Mouse (Mus musculus) forebrain, embryonic 15.5 days (tissue): ENCODE measurements at regions not wholly inside any gene's neighbourhood (a gene's known extent, or its start where the extent isn't known, plus 50 kb on each side); places are given as distances from the start of the nearest gene placed in this dataset.

Source experiments
- ATAC-seq: fragments of 200-750 bp; cut with Nextera tagmentation; replicated peaks from 2 replicates; pipeline ENCODE4 v1.8.0; 2017; ENCODE audit warnings: mild to moderate bottlenecking, moderate TSS enrichment, moderate library complexity
- H3K27ac ChIP-seq: fragments of 300-500 bp; sonication (generic); replicated peaks from 2 replicates; pipeline ENCODE4 v1.5.1; 2015; ENCODE audit warnings: mild to moderate bottlenecking, inconsistent platforms
- H3K27me3 ChIP-seq: fragments of 300-500 bp; sonication (generic); 2 replicates; pipeline ENCODE4 v1.6.1; 2015; ENCODE audit warnings: inconsistent platforms
- H3K36me3 ChIP-seq: fragments of 300-500 bp; sonication (generic); 2 replicates; pipeline ENCODE4 v1.6.1; 2015; ENCODE audit warnings: mild to moderate bottlenecking, inconsistent platforms
- H3K4me1 ChIP-seq: fragments of 300-500 bp; sonication (generic); 2 replicates; pipeline ENCODE4 v1.6.1; 2015; ENCODE audit warnings: inconsistent platforms
- H3K4me2 ChIP-seq: fragments of 300-500 bp; sonication (generic); replicated peaks from 2 replicates; pipeline ENCODE4 v1.6.1; 2015; ENCODE audit warnings: mild to moderate bottlenecking, inconsistent platforms
- H3K4me3 ChIP-seq: fragments of 300-500 bp; sonication (generic); 2 replicates; pipeline ENCODE4 v1.5.1; 2015; ENCODE audit warnings: mild to moderate bottlenecking, inconsistent platforms
- H3K9ac ChIP-seq: fragments of 300-500 bp; sonication (generic); replicated peaks from 2 replicates; pipeline ENCODE4 v1.6.1; 2015; ENCODE audit warnings: mild to moderate bottlenecking, inconsistent platforms
- H3K9me3 ChIP-seq: fragments of 300-500 bp; sonication (generic); 2 replicates; pipeline ENCODE4 v1.6.1; 2016; ENCODE audit warnings: inconsistent platforms
- WGBS: fragments of 180-500 bp; shearing (Covaris S2); methylation state at CpG from one replicate; pipeline ENCODE4 v1.1.7; 2015; ENCODE audit warnings: mixed read lengths; 5-methylcytosine and 5-hydroxymethylcytosine counted together

DNA sequence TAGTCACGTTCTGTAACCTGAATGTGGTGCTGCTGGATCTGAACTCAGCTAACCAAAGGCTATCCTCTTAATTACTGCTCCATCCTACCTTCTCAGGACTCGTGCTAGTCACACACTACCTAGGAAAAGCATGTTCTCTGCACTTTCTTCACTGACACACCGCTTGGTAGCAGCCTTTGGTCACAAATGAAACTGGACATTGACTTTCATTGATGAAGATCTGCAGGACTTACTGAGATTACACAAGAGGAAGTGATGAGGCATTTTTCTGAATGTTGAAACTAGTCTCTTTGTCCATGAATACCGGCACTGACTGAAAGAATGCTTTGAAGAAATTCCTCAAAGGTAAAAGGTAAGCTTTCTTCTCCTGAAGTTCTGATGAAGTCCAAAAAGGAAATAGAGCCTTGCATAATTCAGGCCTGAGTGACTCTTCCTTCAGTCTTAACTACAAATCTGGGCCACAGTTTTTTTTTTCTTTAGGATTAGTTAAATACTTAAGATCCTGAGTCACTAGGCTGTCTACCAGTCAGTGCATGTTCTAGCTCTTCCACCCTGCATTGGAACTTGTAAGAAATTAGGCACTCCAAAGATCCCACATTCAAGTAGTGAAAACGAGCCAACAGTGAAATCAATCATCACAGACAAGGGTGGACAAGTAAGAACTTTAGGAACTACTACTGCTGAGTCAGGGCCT is 531.0 kb upstream of the A1bg start:
- 82% methylated on average over 5 of the region's 5 CpGs for WGBS
- no peak overlapping the region for H3K4me2 ChIP-seq
- H3K4me3 ChIP-seq: no peak overlapping the region
- no peak overlapping the region for H3K9ac ChIP-seq
- no peaks in the 10 kb centered on the region for H3K4me1 ChIP-seq
- no peak overlapping the region for H3K27ac ChIP-seq
- H3K9me3 ChIP-seq: no peaks in the 10 kb centered on the region
- no peaks in the 10 kb centered on the region for H3K27me3 ChIP-seq
- no peaks in the 10 kb centered on the region for H3K36me3 ChIP-seq
- ATAC-seq: no peak

DNA sequence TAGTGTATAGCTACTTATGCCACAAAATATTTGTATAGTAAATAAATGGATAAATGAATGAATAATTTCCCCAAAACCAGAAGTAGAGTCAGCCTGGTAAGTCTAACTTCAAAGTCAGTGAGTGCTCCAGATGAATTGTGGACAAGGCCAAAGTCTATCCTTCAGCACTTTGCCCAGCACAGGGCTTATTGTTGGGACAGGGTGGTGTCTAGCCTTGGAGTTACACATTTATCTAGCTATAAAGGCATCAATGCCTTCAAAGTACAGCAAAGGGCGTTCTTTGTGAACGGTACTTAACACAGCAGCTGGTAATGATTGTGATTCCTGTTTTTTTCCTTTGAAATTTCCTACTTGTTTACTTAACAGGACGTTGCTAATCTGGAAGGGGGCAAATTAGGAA is 527.4 kb upstream of the A1bg start:
- Histone ChIP-seq H3K27ac (no peak overlapping the region), H3K27me3 (no peaks in the 10 kb centered on the region), H3K4me2 (no peak overlapping the region), H3K4me1 (no peaks in the 10 kb centered on the region), H3K9me3 (no peaks in the 10 kb centered on the region), H3K4me3 (no peak overlapping the region), H3K9ac (no peak overlapping the region), H3K36me3 (no peaks in the 10 kb centered on the region)
- WGBS: 12% methylated on average over 3 of the region's 3 CpGs
- ATAC-seq: no peak

DNA sequence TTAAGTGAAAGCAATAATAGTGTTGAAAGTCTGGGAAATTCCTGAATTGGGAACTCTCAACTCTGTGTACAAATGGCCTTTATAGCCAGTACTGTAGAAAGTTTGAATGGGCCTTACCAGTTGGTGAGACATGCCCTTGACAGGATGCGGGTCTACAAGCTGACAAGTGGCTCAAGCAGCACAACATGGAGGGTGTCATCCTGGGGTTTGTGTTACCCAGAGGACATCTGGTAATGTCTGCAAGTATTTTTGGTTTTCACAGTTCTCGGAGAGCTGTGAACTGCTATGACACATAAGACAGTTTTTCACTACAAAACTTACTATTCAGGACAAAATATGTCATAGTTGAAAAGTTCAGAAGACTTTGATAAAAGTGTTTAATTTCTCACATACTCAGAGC is 525.7 kb upstream of the A1bg start:
- Histone ChIP-seq H3K27me3 (no peaks in the 10 kb centered on the region), H3K9ac (no peak overlapping the region), H3K36me3 (no peaks in the 10 kb centered on the region), H3K27ac (no peak overlapping the region), H3K4me1 (no peaks in the 10 kb centered on the region), H3K4me3 (no peak overlapping the region), H3K9me3 (no peaks in the 10 kb centered on the region), H3K4me2 (no peak overlapping the region)
- 93% methylated on average over 2 of the region's 2 CpGs for WGBS
- ATAC-seq: no peak

DNA sequence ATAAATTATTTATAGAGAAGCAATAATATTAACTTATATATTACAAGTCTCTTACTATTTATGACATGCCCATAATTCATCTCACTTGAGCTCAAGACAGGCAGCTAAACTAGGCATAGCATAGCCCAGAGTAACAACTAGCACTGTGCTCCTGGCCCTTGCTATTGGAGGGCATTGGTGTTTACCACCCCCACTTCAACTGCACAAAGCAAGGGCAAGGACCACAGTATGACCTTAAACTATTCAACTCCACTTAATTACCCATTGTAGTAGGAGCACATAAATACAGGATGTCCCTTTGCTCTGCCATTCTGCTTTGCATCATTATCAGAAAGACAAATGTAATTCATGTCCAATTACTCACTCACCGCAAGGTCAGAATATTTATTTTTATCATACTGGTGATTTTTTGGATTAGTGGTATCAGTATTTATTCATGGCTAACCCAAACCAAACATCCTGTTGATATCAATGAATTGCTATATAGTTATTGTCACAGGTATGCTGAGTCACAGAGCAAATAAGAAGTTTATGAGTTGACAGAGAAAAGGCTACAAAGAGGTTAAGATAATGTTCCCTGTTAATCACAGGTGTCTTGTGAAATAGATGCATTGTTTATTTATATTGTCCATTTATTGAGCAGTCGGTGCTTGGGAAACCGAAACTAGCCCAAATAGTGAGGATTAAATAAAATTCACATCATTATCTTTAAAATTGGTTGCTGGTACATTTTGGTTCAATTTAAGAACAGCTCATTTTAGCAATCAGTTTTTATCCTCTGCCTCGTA is 523.4 kb upstream of the A1bg start:
- Histone ChIP-seq H3K9ac (no peak overlapping the region), H3K36me3 (no peaks in the 10 kb centered on the region), H3K4me1 (no peaks in the 10 kb centered on the region), H3K4me3 (no peak overlapping the region), H3K27ac (no peak overlapping the region), H3K4me2 (no peak overlapping the region), H3K27me3 (no peaks in the 10 kb centered on the region), H3K9me3 (no peaks in the 10 kb centered on the region)
- no peak for ATAC-seq
- 88% methylated on average over 4 of the region's 4 CpGs for WGBS

DNA sequence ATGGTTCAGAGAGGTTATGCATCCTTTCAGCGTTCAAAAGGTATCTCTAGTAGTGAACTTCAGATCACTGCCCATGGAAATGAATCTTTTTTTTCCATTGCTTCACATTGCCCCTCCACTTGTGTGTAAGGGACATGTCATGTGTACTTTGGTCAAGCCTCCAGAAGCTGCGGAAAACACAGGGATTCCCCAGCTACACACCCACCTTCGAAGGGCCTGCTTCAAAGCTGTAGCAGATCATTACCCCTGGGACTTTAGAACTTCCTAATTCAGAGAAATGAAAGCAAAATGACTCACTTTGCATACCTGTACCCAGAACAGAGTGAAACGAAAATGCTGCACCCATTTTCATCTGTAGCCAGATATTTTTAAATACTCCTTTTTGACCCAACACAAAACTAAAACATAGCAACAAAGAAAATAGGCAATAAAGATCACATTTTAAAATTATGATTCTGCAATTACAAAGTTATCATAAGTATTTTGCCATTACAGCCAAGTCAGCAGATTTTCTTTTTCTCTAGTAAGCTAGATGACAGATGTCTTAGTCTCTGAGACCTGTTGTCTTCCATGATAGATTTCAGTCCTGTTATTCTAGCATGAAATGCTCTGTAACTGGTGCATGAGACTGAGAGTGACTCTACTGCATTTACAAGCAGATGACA is 519.1 kb upstream of the A1bg start:
- WGBS: 83% methylated on average over 4 of the region's 4 CpGs
- ATAC-seq: no peak
- no peak overlapping the region for H3K4me3 ChIP-seq

DNA sequence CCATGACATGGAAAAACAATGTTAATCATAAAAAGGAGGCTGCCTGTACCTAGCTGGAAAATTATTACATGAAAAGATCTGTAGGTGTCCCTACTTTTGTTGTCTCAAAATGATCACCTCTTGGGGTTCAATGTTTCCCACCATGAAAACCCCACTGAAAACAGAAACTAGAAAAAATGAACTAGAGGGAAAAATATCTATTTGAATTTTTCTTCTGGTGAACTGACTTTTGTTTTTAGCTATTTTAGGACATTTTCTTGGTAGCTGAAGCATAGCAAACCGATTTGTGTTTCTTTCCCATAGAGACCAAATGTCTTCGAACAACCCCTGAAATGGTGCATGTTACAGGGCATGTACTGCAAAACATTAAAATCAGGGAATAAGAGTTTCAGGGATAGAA is 518.2 kb upstream of the A1bg start:
- no peaks in the 10 kb centered on the region for H3K36me3 ChIP-seq
- no peak overlapping the region for H3K9ac ChIP-seq
- H3K4me2 ChIP-seq: no peak overlapping the region
- no peak for ATAC-seq
- no peak overlapping the region for H3K4me3 ChIP-seq
- H3K4me1 ChIP-seq: no peaks in the 10 kb centered on the region
- H3K9me3 ChIP-seq: no peaks in the 10 kb centered on the region
- no peak overlapping the region for H3K27ac ChIP-seq
- WGBS: 92% methylated on average over 2 of the region's 2 CpGs
- H3K27me3 ChIP-seq: no peaks in the 10 kb centered on the region

More for the DNA sequence above, 519.1 kb upstream of the A1bg start:
- Histone ChIP-seq H3K27ac (no peak overlapping the region), H3K36me3 (no peaks in the 10 kb centered on the region), H3K4me2 (no peak overlapping the region), H3K27me3 (no peaks in the 10 kb centered on the region), H3K4me1 (no peaks in the 10 kb centered on the region), H3K9me3 (no peaks in the 10 kb centered on the region), H3K9ac (no peak overlapping the region)

DNA sequence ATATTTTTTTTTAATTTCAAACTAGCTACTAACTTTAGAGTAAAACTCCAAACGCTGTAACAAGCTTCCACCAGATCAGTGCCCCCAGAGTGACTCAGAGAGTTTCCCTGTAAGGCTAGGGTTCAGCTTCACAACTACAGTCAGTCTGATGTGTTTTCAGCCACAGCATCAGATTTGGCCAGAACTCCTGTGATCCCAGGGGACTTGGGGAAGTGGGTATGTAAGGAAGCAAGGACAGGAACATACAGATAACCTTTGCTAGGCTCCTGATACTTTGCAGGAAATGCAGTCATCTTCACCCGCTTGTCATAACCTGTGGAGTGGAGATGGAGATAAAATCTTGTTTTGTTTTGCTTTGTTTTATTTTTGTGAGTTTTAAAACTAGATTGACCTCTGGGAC is 517.5 kb upstream of the A1bg start:
- Histone ChIP-seq H3K4me3 (no peak overlapping the region), H3K27ac (no peak overlapping the region), H3K4me2 (no peak overlapping the region), H3K36me3 (no peaks in the 10 kb centered on the region), H3K27me3 (no peaks in the 10 kb centered on the region), H3K9me3 (no peaks in the 10 kb centered on the region), H3K9ac (no peak overlapping the region), H3K4me1 (no peaks in the 10 kb centered on the region)
- 91% methylated on average over 2 of the region's 2 CpGs for WGBS
- ATAC-seq: no peak

DNA sequence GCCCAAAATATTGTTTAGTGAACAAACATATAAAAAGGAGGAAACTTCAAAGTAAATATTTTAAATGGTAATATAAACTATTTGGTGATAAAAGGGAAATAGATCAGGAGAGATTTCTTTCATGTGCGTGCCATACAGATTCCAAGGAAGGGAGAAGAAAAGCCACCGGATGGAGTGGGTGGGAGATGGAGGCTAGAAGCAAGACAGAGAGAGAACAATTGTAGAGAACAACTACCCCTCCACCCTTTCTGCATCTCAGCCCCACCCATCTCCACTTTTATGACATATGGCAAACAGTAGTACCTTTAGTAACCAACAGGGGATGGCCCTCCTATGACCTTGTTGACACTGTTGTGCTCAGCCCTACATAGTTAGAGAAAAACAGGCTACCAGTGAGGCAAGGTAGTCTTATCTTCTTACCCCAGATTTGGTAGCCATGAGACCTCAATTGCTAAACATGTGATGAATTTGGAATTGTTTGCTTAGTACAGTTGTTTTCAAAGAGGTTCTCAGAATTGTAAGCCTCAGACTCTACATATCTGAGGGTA is 516.9 kb upstream of the A1bg start:
- WGBS: 85% methylated on average over 2 of the region's 2 CpGs
- no peaks in the 10 kb centered on the region for H3K4me1 ChIP-seq
- no peaks in the 10 kb centered on the region for H3K27me3 ChIP-seq
- no peak overlapping the region for H3K9ac ChIP-seq
- no peaks in the 10 kb centered on the region for H3K36me3 ChIP-seq
- H3K4me3 ChIP-seq: no peak overlapping the region
- no peak for ATAC-seq
- no peaks in the 10 kb centered on the region for H3K9me3 ChIP-seq
- no peak overlapping the region for H3K27ac ChIP-seq
- no peak overlapping the region for H3K4me2 ChIP-seq

DNA sequence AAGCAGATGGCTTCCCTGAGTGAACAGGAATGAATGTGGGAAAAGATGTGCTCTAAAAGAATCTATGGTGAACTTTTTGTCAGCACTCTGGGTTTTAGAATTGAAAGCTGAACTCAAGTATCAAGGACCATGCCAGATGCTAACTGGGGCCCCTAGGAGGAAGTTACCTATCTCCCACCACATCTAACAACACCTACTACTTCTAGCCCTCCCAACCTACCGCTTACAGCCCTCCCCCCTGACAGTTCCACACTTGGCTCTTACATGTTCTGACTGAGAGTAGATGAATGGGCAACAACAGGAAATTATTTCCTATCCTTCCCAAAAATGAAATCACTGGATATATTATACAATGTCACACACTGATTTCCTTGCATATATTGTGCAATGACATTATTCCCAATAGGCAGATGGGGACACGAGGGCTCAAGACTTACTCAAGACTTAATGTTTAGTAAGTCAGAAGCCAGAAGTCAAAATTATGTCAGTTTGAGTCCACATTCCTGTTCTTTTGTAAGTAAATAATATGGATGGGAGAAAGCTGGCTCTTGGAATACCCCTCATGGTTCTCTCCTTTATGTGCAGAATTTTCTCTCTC is 506.1 kb upstream of the A1bg start:
- Histone ChIP-seq H3K27ac (no peak overlapping the region), H3K9me3 (no peaks in the 10 kb centered on the region), H3K4me1 (no peaks in the 10 kb centered on the region), H3K27me3 (no peaks in the 10 kb centered on the region), H3K36me3 (no peaks in the 10 kb centered on the region), H3K4me3 (no peak overlapping the region), H3K9ac (no peak overlapping the region), H3K4me2 (no peak overlapping the region)
- WGBS: 88% methylated on average over 2 of the region's 2 CpGs
- no peak for ATAC-seq

DNA sequence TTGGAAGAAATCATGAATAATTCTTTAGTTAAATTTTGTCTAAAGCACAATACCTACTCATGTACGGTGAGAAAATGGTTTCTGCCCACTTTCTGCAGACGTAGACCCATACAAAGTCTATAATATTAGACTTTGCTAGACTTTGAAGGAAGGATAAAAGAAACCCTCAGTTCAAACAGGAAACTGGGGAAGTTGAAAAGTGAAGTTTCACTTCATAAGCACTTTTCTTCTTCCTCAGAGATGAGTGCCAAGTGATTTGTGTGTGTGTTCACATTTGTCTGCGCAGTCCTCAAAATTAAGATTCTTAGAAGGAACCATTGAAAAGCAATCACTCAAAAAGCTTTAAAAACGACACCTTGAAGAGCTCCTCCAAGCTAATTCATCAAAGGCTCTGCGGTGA is 500.2 kb upstream of the A1bg start:
- no peak for ATAC-seq
- no peak overlapping the region for H3K9ac ChIP-seq
- H3K9me3 ChIP-seq: no peaks in the 10 kb centered on the region
- H3K4me2 ChIP-seq: no peak overlapping the region
- H3K4me3 ChIP-seq: no peak overlapping the region
- no peaks in the 10 kb centered on the region for H3K4me1 ChIP-seq
- no peaks in the 10 kb centered on the region for H3K27me3 ChIP-seq
- H3K27ac ChIP-seq: no peak overlapping the region
- H3K36me3 ChIP-seq: no peaks in the 10 kb centered on the region
- WGBS: 86% methylated on average over 5 of the region's 5 CpGs

DNA sequence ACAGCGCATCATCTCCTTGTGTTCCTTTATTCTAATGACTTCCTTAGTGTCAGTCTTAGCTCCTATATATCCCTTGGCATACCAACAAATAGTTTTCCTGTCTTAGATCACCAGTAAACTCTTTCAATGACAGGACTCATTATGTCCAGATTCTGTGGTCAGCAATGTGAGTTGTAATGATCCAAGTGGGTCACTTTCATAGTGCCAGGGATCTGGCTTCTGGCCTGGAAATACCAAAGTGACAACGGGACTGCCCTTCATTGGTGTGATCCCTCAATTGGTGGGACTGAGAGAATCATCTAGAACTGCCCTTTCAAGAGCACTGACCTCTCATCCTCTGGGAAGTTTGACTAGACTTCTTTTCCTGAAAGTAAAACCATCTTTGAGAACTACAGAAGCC is 494.7 kb upstream of the A1bg start:
- Histone ChIP-seq H3K4me3 (no peak overlapping the region), H3K9me3 (no peaks in the 10 kb centered on the region), H3K36me3 (no peaks in the 10 kb centered on the region), H3K4me1 (no peaks in the 10 kb centered on the region), H3K27ac (no peak overlapping the region), H3K9ac (no peak overlapping the region), H3K27me3 (no peaks in the 10 kb centered on the region), H3K4me2 (no peak overlapping the region)
- no peak for ATAC-seq
- 91% methylated on average over 2 of the region's 2 CpGs for WGBS

DNA sequence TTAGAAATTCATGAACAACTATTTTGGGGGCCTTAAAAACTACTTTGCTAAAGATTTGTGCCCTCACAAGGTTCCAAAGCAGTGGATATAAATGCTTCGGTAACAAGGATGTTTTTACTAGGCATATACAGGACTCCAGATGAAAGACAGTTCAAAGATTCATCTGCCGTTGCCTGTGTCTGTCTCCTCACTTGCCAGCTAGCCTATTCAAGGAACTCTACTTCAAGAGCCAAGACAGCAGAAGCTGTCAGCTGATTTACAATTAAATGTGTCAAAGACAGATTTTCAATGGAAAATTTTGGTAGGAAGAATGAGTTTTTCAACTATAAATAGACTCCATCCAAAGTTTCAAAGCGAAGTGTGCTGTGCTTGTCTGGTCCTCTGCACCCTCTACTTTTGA is 494.0 kb upstream of the A1bg start:
- H3K4me2 ChIP-seq: no peak overlapping the region
- no peaks in the 10 kb centered on the region for H3K36me3 ChIP-seq
- no peak overlapping the region for H3K4me3 ChIP-seq
- no peaks in the 10 kb centered on the region for H3K9me3 ChIP-seq
- 63% methylated on average over 3 of the region's 3 CpGs for WGBS
- no peaks in the 10 kb centered on the region for H3K4me1 ChIP-seq
- H3K9ac ChIP-seq: no peak overlapping the region
- H3K27me3 ChIP-seq: no peaks in the 10 kb centered on the region
- no peak for ATAC-seq
- H3K27ac ChIP-seq: no peak overlapping the region
